ENCODE assay signal across 21 mouse cellular contexts in genomic region chr2:73885997-73886396, GRCm38 (mm10). TPM values are rescaled to one million over a fixed set of nuclear protein-coding genes. Genes with fewer than 3 reads are reported as not detected.
A peak's percentile ranks its signal among the peaks of the same experiment; 100 is the strongest.
DNase-seq lines count a peak whose midpoint lies in the region; TF ChIP-seq lines count a peak whose summit lies in the region.
"Had no signal": no experiment of that assay in that cellular context is flagged by ENCODE, and none has a peak within 500 bp of the region (broad histone marks: within the 10 kb centered on the region; RNA-seq: fewer than 3 reads in every experiment).

No protein-coding gene starts in this region.

- no peaks in the 10 kb centered on the region for H3K27me3 ChIP-seq in CH12.LX (replicated peaks)
- H3K27me3 ChIP-seq: embryonic facial prominence, embryonic 13.5 days; liver, embryonic 13.5 days had no signal

- H3K27ac ChIP-seq in left cerebral cortex, adult 2 months, result no peak overlapping the region
- no peak overlapping the region for H3K27ac ChIP-seq in CH12.LX (ENCODE audit: insufficient read depth, low read depth)
- H3K27ac ChIP-seq: embryonic facial prominence, embryonic 13.5 days; forebrain, embryonic 10.5 days; liver, embryonic 13.5 days; midbrain, embryonic 10.5 days had no signal

- H3K9me3 ChIP-seq in CH12.LX (replicated peaks; ENCODE audit: low read length), result no peaks in the 10 kb centered on the region
- H3K9me3 ChIP-seq: embryonic facial prominence, embryonic 13.5 days; forebrain, embryonic 10.5 days; liver, embryonic 13.5 days; midbrain, embryonic 10.5 days had no signal

- H3K4me2 ChIP-seq in CH12.LX (ENCODE audit: insufficient read depth, low read depth, poor library complexity, severe bottlenecking), result no peak overlapping the region
- H3K4me2 ChIP-seq: embryonic facial prominence, embryonic 13.5 days; liver, embryonic 13.5 days; lung, embryonic 14.5 days had no signal

- TF ChIP-seq EP300 in CH12.LX (IDR thresholded peaks at IDR 0.05; ENCODE audit: low read length), result no peak

- in situ Hi-C loops in CH12.LX (cut with MboI; ENCODE audit: low pct_ligation_motif_present, low pct_unique_long_range_greater_than_20kb, low sequenced_read_pairs), result loop anchor here (25.0 kb wide), 1 partner anchor 324 kb away; no protein-coding TSS in a partner anchor

- TF ChIP-seq CTCF in left cerebral cortex, adult 2 months (IDR thresholded peaks at IDR 0.05), result peak; percentile 9; the same call in 1 of the 2 replicates
- peak in 1 of 2 experiments; percentile 39; a peak in 2 of 4 replicates for TF ChIP-seq CTCF in CH12.LX (conservative IDR thresholded peaks at IDR 0.05 in 1 of 2, IDR thresholded peaks at IDR 0.05 in 1 of 2; ENCODE audit: low read depth in 2 of 2, low read length in 2 of 2)

- H3K79me2 ChIP-seq in CH12.LX (replicated peaks; ENCODE audit: control insufficient read depth, extremely low read depth, insufficient read depth, poor library complexity, severe bottlenecking), result peaks cover 40% of the 10 kb centered on the region

- H3K4me3 ChIP-seq in left cerebral cortex, adult 2 months, result no peak overlapping the region
- H3K4me3 ChIP-seq in CH12.LX (replicated peaks in 1 of 3; ENCODE audit: low read depth in 2 of 3, low read length in 2 of 3, poor library complexity in 1 of 3), result no peak overlapping the region
- H3K4me3 ChIP-seq: embryonic facial prominence, embryonic 13.5 days; forebrain, embryonic 10.5 days; liver, embryonic 13.5 days; midbrain, embryonic 10.5 days had no signal

- intact Hi-C loops in left cerebral cortex, adult 2 months (cut with DNase I), result no loop called here

- H3K9ac ChIP-seq in CH12.LX (ENCODE audit: insufficient read depth, low read depth), result no peak overlapping the region
- H3K9ac ChIP-seq: embryonic facial prominence, embryonic 13.5 days; liver, embryonic 13.5 days; lung, embryonic 14.5 days had no signal

- TF ChIP-seq POLR2A in CH12.LX (IDR thresholded peaks at IDR 0.05; ENCODE audit: low read depth, low read length), result no peak

- DNase-seq in left cerebral cortex, adult 2 months (ENCODE audit: extremely low spot score in 1 of 2, low spot score in 2 of 2), result no peak
- DNase-seq in left cerebral cortex, adult 8-10 months (ENCODE audit: low spot score in 2 of 2), result no peak
- DNase-seq in CD4-positive helper T cell, adult 2 months (ENCODE audit: low read depth, low spot score), result peak; percentile 10
- DNase-seq in CH12.LX (ENCODE audit: extremely low read depth), result no peak
- DNase-seq in ZHBTc4 (ENCODE audit: low read depth, low spot score), result peak; percentile 31
- no peak for DNase-seq in cerebellum, postnatal 14 days
- DNase-seq in adrenal gland, postnatal 14 days, result no peak
- DNase-seq: adrenal gland, postnatal 25 days; B cell, adult 2 months; cerebellum, adult 11-12 months; cerebellum, adult 9-11 months; heart, postnatal 14 days; kidney, adult 8-10 months; kidney, postnatal 10 days; left cerebral cortex, postnatal 4 days; liver, embryonic 13.5 days; lung, embryonic 14.5 days; thymus, postnatal 14 days had no signal

- TF ChIP-seq RAD21 in CH12.LX (IDR thresholded peaks at IDR 0.05; ENCODE audit: low read depth, low read length), result no peak

- peaks cover 0 to 7% of the 10 kb centered on the region in 2 experiments for H3K36me3 ChIP-seq in CH12.LX (replicated peaks in 1 of 2; ENCODE audit: control insufficient read depth in 1 of 2, insufficient read depth in 1 of 2, low read length in 1 of 2)
- H3K36me3 ChIP-seq: embryonic facial prominence, embryonic 13.5 days had no signal

- dilution Hi-C loops in CH12.LX (cut with MboI; ENCODE audit: extremely low pct_ligation_motif_present, extremely low pct_unique_long_range_greater_than_20kb, low sequenced_read_pairs), result no loop called here

- peaks cover 0 to 9% of the 10 kb centered on the region in 2 experiments; a peak in 1 of 4 replicates for H3K4me1 ChIP-seq in CH12.LX (ENCODE audit: control insufficient read depth in 1 of 2, insufficient read depth in 2 of 2)
- H3K4me1 ChIP-seq: embryonic facial prominence, embryonic 13.5 days had no signal

TF ChIP-seq in CH12.LX, 34 proteins besides CTCF, POLR2A, EP300 and RAD21:
- no peak for TF ChIP-seq PAX5 (IDR thresholded peaks at IDR 0.05; ENCODE audit: low read length)
- 0 out of 2 replicates have a peak, but pooled peaks have one; percentile 15 for TF ChIP-seq MYC (IDR thresholded peaks at IDR 0.05; ENCODE audit: low read depth, low read length)

RNA-seq across cellular contexts. Expression of gene Atf2, which starts 6.4 kb away (rescaled TPM):
- total RNA-seq in left cerebral cortex, adult 2 months (2021), result 100 to 1,000 TPM; 163 to 167 TPM
- 100 to 1,000 TPM; 148 to 185 (median 165) TPM for total RNA-seq in left cerebral cortex, adult 8-10 months (2022)
- total RNA-seq in CH12.LX (2012; rRNA removed) (15.4 and 15.9 TPM in 2 replicates), CH12.LX (2014; rRNA removed) (24.9 and 25.8 TPM in 2 replicates)
- polyA plus RNA-seq in CH12.LX (2012; ENCODE audit: insufficient read length, low read depth), result 32.0 and 40.9 TPM in 2 replicates
- total RNA-seq in adrenal gland, postnatal 14 days (2021), result 72.5 and 75.4 TPM in 2 replicates

RNA-seq across cellular contexts. Expression of gene Atp5g3, which starts 25.1 kb away (rescaled TPM):
- 100 to 1,000 TPM; 473 to 508 TPM for total RNA-seq in left cerebral cortex, adult 2 months (2021)
- 100 to 1,000 TPM; 466 to 555 (median 507) TPM for total RNA-seq in left cerebral cortex, adult 8-10 months (2022)
- total RNA-seq in CH12.LX (2012; rRNA removed), result 316 and 401 TPM in 2 replicates
- total RNA-seq in CH12.LX (2014; rRNA removed), result 427 and 444 TPM in 2 replicates
- polyA plus RNA-seq in CH12.LX (2012; ENCODE audit: insufficient read length, low read depth), result 453 and 504 TPM in 2 replicates
- total RNA-seq in adrenal gland, postnatal 14 days (2021), result 626 and 643 TPM in 2 replicates

Comparison
In these comparisons a context has a peak if more than half of its experiments do, and no peak if none do; other contexts are left out.
1. DNase-seq: peak in CD4-positive helper T cell, adult 2 months (single experiment) and ZHBTc4 (single experiment); none in left cerebral cortex, adult 2 months (0 of 2), left cerebral cortex, adult 8-10 months (0 of 2), CH12.LX (single experiment), cerebellum, postnatal 14 days (0 of 2) and adrenal gland, postnatal 14 days (single experiment).